Mouse (Mus musculus): ENCODE data around the gene Klhl25.

DNA sequence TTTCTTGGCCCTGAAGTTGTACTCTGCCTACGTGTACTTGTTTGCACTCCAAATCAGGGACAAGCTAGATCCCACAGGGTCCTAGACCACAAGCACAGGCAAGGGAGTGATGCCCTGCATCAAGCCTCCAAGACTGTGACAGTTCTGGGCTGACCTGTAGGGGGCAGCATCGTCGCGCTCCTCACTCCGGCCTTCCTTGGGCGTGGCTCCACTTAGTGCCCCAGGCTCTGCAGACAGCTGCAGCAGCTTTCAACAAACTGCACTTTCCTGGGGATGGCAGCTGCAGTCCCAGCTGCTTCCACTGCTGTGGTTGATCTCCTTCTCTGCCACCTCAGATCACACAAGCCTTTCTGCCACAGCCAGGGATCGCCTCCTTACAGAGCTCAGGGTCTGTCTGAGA lies 65.8 kb downstream of the Klhl25 start:
- TF ChIP-seq MAX (IDR thresholded peaks at IDR 0.05) (no peak), CTCF (IDR thresholded peaks at IDR 0.05; ENCODE audit: control insufficient read depth, insufficient read depth, insufficient read length) (peak; percentile 88), MYOD1 (IDR thresholded peaks at IDR 0.05; ENCODE audit: control insufficient read depth, insufficient read length, low read depth) (peak; percentile 73), FOSL1 (IDR thresholded peaks at IDR 0.05; ENCODE audit: insufficient read depth, low read length, poor library complexity, severe bottlenecking) (no peak), MYOG (IDR thresholded peaks at IDR 0.05; ENCODE audit: control insufficient read depth, extremely low read depth, insufficient read length) (no peak), USF1 (IDR thresholded peaks at IDR 0.05; ENCODE audit: low read depth) (no peak)

Data from C2C12 (cell line).